In the genomic region with DNA sequence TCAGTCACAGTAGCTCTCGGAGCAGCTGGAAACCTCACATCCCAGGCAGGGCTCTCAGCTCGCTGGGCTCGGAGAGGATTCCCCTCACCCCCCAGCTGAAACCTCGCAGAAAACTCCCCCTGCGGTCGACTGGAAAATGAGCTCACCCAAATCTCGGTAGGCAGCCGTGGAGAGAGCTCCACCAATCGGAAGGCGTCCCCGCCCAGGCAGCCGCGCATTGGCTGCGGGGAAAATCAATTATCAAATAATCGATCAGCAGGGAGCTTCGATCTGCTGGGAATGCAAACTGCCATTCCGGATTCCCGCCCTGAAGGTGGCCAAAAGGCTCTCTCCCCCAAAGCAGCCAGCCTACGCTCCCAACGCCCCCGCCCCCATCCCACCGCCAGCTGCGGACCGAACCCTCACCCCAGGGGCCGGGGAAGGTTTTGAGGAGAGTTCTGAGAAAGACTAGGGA, we compare ENCODE assay signal across 8 mouse cellular contexts. TPM values are rescaled to one million over a fixed set of nuclear protein-coding genes. Genes with fewer than 3 reads are reported as not detected.
A peak's percentile ranks its signal among the peaks of the same experiment; 100 is the strongest.
DNase-seq lines count a peak whose midpoint lies in the region; ATAC-seq lines count a peak whose summit lies in the region.

No protein-coding gene starts in this region.

- no peaks in the 10 kb centered on the region for H3K36me3 ChIP-seq in hindbrain, embryonic 15.5 days

- H3K9ac ChIP-seq in hindbrain, embryonic 15.5 days: peak overlapping the region; percentile 98

- peak; percentile 97 for DNase-seq in R1 (ENCODE audit: low read depth, low spot score)
- DNase-seq in cerebellum, postnatal 25 days: peak; percentile 95
- DNase-seq in gastrocnemius, adult 18-20 months (ENCODE audit: low spot score): peak; percentile 95
- peak; percentile 82 to 87 for DNase-seq in left cerebral cortex, adult 18-20 months (ENCODE audit: low spot score in 2 of 2)
- peak; percentile 92 to 94 for DNase-seq in lung, postnatal 4 days
- peak; percentile 88 for DNase-seq in retina, postnatal 7 days (ENCODE audit: low read depth, low spot score)
- peak; percentile 79 to 96 for DNase-seq in urinary bladder, adult 18-20 months (ENCODE audit: low spot score in 2 of 2)

- H3K4me3 ChIP-seq in hindbrain, embryonic 15.5 days: peak overlapping the region; percentile 89

- H3K27me3 ChIP-seq in hindbrain, embryonic 15.5 days: no peaks in the 10 kb centered on the region

- no peaks in the 10 kb centered on the region for H3K9me3 ChIP-seq in hindbrain, embryonic 15.5 days

- H3K4me2 ChIP-seq in hindbrain, embryonic 15.5 days: peak overlapping the region; percentile 95

- peak; percentile 90 for ATAC-seq in hindbrain, embryonic 15.5 days (ENCODE audit: low FRiP score, low read depth)

- under 1% methylated on average over 25 of the region's 25 CpGs for WGBS in hindbrain, embryonic 15.5 days

- H3K27ac ChIP-seq in hindbrain, embryonic 15.5 days (replicated peaks): peak overlapping the region; percentile 100

- H3K4me1 ChIP-seq in hindbrain, embryonic 15.5 days (replicated peaks): peaks cover 18% of the 10 kb centered on the region

RNA-seq across cellular contexts. Expression of gene Meis1, which starts 1.6 kb away (rescaled TPM):
- 1 to 10 TPM; 3.6 to 4.0 TPM for total RNA-seq in gastrocnemius, adult 18-20 months (2021)
- polyA plus RNA-seq in hindbrain, embryonic 15.5 days (2015; fragmentation: Nextera tagmentation; extraction: Ambion mirVana): 159 and 178 TPM in 2 replicates
- 1 to 10 TPM; 5.2 to 7.9 TPM for total RNA-seq in left cerebral cortex, adult 18-20 months (2021)

Comparison
In these comparisons a context has a peak if more than half of its experiments do, and no peak if none do; other contexts are left out.
1. Peak in every context shown above with its lines: DNase-seq, ATAC-seq, H3K4me3 ChIP-seq and H3K27ac ChIP-seq.